Mouse (Mus musculus): ENCODE data around the gene Phc3. TPM values are rescaled to one million over a fixed set of nuclear protein-coding genes. Genes with fewer than 3 reads are reported as not detected.

The Phc3 gene
- 43.4 and 43.5 TPM in 2 replicates for polyA plus RNA-seq (2012; rRNA removed; ENCODE audit: low replicate concordance)

GRCm38 (mm10) chr3:30969104-30969581 lies at the start of gene Phc3:
Phc3 (minus strand) TSS chr3:30969415.

GRCm38 (mm10) chr3:30995283-30995898 lies 26.2 kb upstream of the Phc3 start, which contains the start of gene Prkci:
Prkci (plus strand) TSS chr3:30995747.

GRCm38 (mm10) chr3:30855604-30856458 lies 113.4 kb downstream of the Phc3 start, which contains the start of gene Gpr160:
Gpr160 (plus strand) TSS chr3:30855950.

Other genes starting within 250 kb of the Phc3 start
- gene Samd7, start 223.1 kb downstream of the Phc3 start, polyA plus RNA-seq (2012; rRNA removed; ENCODE audit: low replicate concordance) = not detected in 2 replicates
- 7.4 and 16.9 TPM in 2 replicates for gene Sec62, start 176.5 kb downstream of the Phc3 start, polyA plus RNA-seq (2012; rRNA removed; ENCODE audit: low replicate concordance)
- 11.1 and 22.3 TPM in 2 replicates for gene Gpr160, start 113.5 kb downstream of the Phc3 start, polyA plus RNA-seq (2012; rRNA removed; ENCODE audit: low replicate concordance)
- gene Prkci, start 26.3 kb upstream of the Phc3 start, polyA plus RNA-seq (2012; rRNA removed; ENCODE audit: low replicate concordance) = 15.1 and 18.9 TPM in 2 replicates
- 6.5 and 13.8 TPM in 2 replicates for gene Skil, start 125.6 kb upstream of the Phc3 start, polyA plus RNA-seq (2012; rRNA removed; ENCODE audit: low replicate concordance)
- 6.7 and 10.9 TPM in 2 replicates for gene Cldn11, start 180.5 kb upstream of the Phc3 start, polyA plus RNA-seq (2012; rRNA removed; ENCODE audit: low replicate concordance)